Mouse (Mus musculus): Measurements from ENCODE around the gene Pin1. TPM values are rescaled to one million over a fixed set of nuclear protein-coding genes. Genes with fewer than 3 reads are reported as not detected.

Gene Pin1
- 30.5 and 31.7 TPM in 2 replicates for polyA plus RNA-seq (2015; fragmentation: Nextera tagmentation; extraction: Ambion mirVana)

DNA sequence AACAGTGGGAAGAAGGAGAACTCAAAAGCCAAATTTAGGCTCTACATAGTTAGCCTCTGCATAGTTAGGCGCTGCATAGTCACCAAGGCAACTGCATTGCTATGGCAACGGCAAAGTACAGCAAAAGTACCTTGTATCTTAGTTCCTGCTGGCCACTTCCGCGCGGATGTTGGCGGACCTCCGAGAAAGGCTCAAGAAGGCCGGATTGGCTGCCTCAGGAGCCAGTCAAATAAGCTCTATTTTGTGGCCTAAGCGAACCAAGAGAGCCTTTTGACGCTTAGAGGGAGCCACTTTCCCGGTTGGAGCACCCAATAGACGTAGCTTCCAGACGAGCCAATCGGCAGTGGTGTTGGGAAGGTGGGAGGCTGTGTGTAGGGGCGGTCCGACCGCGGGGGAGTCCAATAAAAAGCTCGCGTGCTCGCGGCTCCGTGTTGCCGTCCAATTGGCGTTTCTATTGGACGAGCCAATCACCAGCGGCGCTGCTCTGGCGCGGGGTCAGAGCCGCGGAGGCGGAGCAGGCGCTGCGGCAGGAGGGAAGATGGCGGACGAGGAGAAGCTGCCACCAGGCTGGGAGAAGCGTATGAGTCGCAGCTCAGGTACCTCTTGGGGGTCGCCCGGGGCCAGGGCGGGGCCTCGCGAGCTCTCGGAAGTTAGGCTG lies at the start of gene Pin1:
TSS of gene Pin1 (plus strand) at position 494 of the 658 bp plus-strand sequence.

GRCm38 (mm10) chr9:20642101-20642895 lies 9.6 kb upstream of the Pin1 start, which contains the start of gene Ubl5:
Ubl5 (plus strand) TSS chr9:20642878.

DNA sequence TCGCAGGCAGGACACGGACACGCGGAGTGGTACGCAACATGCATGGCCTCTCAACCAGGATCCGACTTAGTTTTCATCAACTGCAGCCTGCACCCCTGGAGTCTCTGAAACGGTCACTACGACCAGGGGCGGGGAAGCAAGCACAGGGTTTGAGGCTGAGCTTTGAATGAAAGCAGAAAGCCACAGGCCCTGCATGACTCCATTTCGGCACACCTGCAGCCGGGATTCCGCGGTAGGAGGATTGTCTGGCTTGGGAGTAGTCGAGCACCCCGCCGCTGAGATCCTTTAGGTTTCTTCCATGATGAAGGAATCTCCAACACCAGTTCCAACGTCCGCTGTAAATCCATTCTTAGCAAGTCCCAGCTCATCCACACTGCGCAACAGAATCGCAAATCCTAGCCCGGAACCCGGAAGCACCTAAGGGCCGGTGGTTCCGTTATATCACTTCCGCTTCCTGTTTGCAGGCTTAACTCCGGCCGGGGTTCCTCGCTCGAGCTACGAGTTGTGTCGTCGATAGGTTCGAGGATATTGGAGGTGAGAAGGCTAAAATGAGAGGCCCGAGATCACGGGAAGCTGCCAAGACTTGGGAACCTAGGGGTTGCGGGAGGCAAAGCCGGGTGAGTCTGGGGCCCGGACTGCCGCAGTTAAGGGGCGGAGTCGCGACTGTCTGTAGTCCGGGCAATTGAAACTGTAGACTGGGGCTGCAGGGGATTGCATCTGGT lies 7.4 kb upstream of the Pin1 start, which contains the start of gene Fbxl12:
TSS of gene Fbxl12 (minus strand) at position 408 of the 722 bp plus-strand sequence.

Other genes starting within 250 kb of the Pin1 start
- 5.0 and 5.9 TPM in 2 replicates for gene Zfp26, start 191.9 kb upstream of the Pin1 start, polyA plus RNA-seq (2015; fragmentation: Nextera tagmentation; extraction: Ambion mirVana)
- 7.0 and 7.2 TPM in 2 replicates for gene Zfp426, start 159.3 kb upstream of the Pin1 start, polyA plus RNA-seq (2015; fragmentation: Nextera tagmentation; extraction: Ambion mirVana)
- gene Zfp266, start 130.7 kb upstream of the Pin1 start, polyA plus RNA-seq (2015; fragmentation: Nextera tagmentation; extraction: Ambion mirVana) = 25.1 and 28.1 TPM in 2 replicates
- 5.5 and 7.1 TPM in 2 replicates for gene Zfp846, start 70.8 kb upstream of the Pin1 start, polyA plus RNA-seq (2015; fragmentation: Nextera tagmentation; extraction: Ambion mirVana)
- 264 and 297 TPM in 2 replicates for gene Ubl5, start 9.2 kb upstream of the Pin1 start, polyA plus RNA-seq (2015; fragmentation: Nextera tagmentation; extraction: Ambion mirVana)
- gene Fbxl12, start 7.3 kb upstream of the Pin1 start, polyA plus RNA-seq (2015; fragmentation: Nextera tagmentation; extraction: Ambion mirVana) = 13.1 and 13.8 TPM in 2 replicates
- 1.0 and 1.9 TPM in 2 replicates for gene Olfm2, start 94.3 kb downstream of the Pin1 start, polyA plus RNA-seq (2015; fragmentation: Nextera tagmentation; extraction: Ambion mirVana)
- gene Col5a3, start 163.0 kb downstream of the Pin1 start, polyA plus RNA-seq (2015; fragmentation: Nextera tagmentation; extraction: Ambion mirVana) = 32.7 and 37.9 TPM in 2 replicates
- not detected in 2 replicates for gene Rdh8, start 166.4 kb downstream of the Pin1 start, polyA plus RNA-seq (2015; fragmentation: Nextera tagmentation; extraction: Ambion mirVana)
- 5.3 and 6.4 TPM in 2 replicates for gene A230050P20Rik, start 216.5 kb downstream of the Pin1 start, polyA plus RNA-seq (2015; fragmentation: Nextera tagmentation; extraction: Ambion mirVana)
- 4.1 and 4.4 TPM in 2 replicates for gene Angptl6, start 227.6 kb downstream of the Pin1 start, polyA plus RNA-seq (2015; fragmentation: Nextera tagmentation; extraction: Ambion mirVana)
- gene Ppan, start 236.1 kb downstream of the Pin1 start, polyA plus RNA-seq (2015; fragmentation: Nextera tagmentation; extraction: Ambion mirVana) = 27.7 and 28.3 TPM in 2 replicates
- 205 and 214 TPM in 2 replicates for gene Eif3g, start 246.5 kb downstream of the Pin1 start, polyA plus RNA-seq (2015; fragmentation: Nextera tagmentation; extraction: Ambion mirVana)